Mouse (Mus musculus) cerebellum, adult 9-11 months (tissue): Measurements from ENCODE around the gene Fkbp15.

Experiments used
- DNase-seq: peaks from one replicate; pipeline ENCODE4 v3.0.0; 2022

Gene Fkbp15

GRCm38 (mm10) chr4:62360088-62360804 is at the start of gene Fkbp15, which contains the start of gene Slc31a1:
Fkbp15 (minus strand) TSS chr4:62360548.
Slc31a1 (plus strand) TSS chr4:62360727.
- DNase-seq: peak; percentile 98

GRCm38 (mm10) chr4:62409615-62410014 is 49.3 kb upstream of the Fkbp15 start:
- DNase-seq: no peak

- DNase-seq: peak; percentile 99
These were observed 48.4 kb upstream of the Fkbp15 start, which contains the start of the genes Cdc26 and Prpf4 for GRCm38 (mm10) chr4:62408601-62409282. Cdc26 (minus strand) TSS chr4:62408642. Prpf4 (plus strand) TSS chr4:62408797.

- DNase-seq: peak; percentile 58
These were observed 47.6 kb upstream of the Fkbp15 start for GRCm38 (mm10) chr4:62407730-62408582.

- peak; percentile 33 for DNase-seq
These were observed 45.8 kb upstream of the Fkbp15 start for GRCm38 (mm10) chr4:62406133-62406532.

GRCm38 (mm10) chr4:62398956-62399355 is 38.6 kb upstream of the Fkbp15 start:
- DNase-seq: no peak

GRCm38 (mm10) chr4:62397616-62398365 is 37.4 kb upstream of the Fkbp15 start:
- DNase-seq: no peak

- DNase-seq: no peak
These were observed 35.5 kb upstream of the Fkbp15 start for GRCm38 (mm10) chr4:62395806-62396205.

GRCm38 (mm10) chr4:62393459-62393858 is 33.1 kb upstream of the Fkbp15 start:
- DNase-seq: no peak

GRCm38 (mm10) chr4:62391892-62392291 is 31.5 kb upstream of the Fkbp15 start:
- no peak for DNase-seq

- DNase-seq: no peak
These were observed 29.5 kb upstream of the Fkbp15 start for GRCm38 (mm10) chr4:62389592-62390512.

GRCm38 (mm10) chr4:62385439-62385838 is 25.1 kb upstream of the Fkbp15 start:
- DNase-seq: no peak

GRCm38 (mm10) chr4:62384159-62384558 is 23.8 kb upstream of the Fkbp15 start:
- DNase-seq: no peak

GRCm38 (mm10) chr4:62383752-62384151 is 23.4 kb upstream of the Fkbp15 start:
- no peak for DNase-seq

- DNase-seq: no peak
These were observed 22.9 kb upstream of the Fkbp15 start for GRCm38 (mm10) chr4:62383207-62383606.

- no peak for DNase-seq
These were observed 19.5 kb upstream of the Fkbp15 start for GRCm38 (mm10) chr4:62379724-62380381.

- no peak for DNase-seq
These were observed 15.8 kb upstream of the Fkbp15 start for GRCm38 (mm10) chr4:62376123-62376522.

- DNase-seq: no peak
These were observed 14.0 kb upstream of the Fkbp15 start for GRCm38 (mm10) chr4:62374342-62374741.

GRCm38 (mm10) chr4:62373668-62374067 is 13.3 kb upstream of the Fkbp15 start:
- no peak for DNase-seq

- no peak for DNase-seq
These were observed 12.6 kb upstream of the Fkbp15 start for GRCm38 (mm10) chr4:62372818-62373520.
